Mouse (Mus musculus): ENCODE results near the gene Clec9a.

Clec9a gene

DNA sequence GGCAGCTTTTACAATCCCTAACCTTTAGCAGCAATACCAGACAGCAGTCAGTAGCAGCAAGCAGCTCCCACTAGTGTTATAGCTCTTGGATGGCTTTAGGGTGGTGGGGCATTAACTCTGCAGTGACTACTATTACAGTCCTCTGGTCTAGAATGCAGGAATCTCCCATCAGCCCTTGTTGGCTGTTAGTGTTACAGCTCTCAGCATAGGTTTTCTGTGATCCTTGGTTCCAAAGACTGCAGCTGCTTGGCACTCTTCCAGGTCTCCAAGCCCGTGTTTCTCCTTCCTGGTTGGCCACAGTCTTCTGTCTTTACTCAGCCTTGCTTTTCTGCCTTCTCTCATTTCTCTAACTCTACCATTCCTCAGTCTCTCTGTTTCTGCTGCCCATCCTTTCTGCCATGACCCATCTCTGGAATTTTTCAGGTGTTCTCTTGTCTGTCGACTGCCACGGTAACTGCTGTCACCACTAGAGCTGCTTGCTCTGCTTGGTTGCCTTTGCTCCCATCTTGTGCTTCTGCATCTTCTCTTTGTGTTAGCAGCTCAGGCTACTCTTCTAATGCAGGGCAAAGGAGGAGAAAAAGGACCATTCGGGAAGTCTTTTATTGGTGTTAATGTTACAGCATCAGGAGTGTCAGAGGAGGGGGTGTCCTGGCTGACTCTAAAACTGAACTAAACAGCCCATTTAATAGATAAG, 14.5 kb downstream of the Clec9a start:
- in situ Hi-C loops (cut with MboI, MseI): no loop called here

DNA sequence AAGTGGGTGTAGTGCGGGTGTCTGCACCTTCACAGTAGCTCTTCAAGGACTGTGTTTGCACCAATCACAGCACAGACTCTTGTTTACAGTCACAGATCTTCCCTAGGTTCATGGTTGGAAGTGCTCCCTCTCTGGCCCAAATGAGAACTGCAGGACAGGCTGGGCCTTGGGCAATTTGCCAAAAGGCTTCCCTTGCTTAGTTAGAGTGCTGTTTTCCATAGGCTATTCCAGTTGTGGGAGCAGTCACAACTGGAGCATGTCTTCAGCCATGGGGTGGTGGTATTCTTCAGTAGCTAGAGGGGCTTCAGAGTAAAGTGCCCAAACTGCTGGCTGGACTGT, 15.0 kb downstream of the Clec9a start:
- in situ Hi-C loops (cut with MboI, MseI): no loop called here

DNA sequence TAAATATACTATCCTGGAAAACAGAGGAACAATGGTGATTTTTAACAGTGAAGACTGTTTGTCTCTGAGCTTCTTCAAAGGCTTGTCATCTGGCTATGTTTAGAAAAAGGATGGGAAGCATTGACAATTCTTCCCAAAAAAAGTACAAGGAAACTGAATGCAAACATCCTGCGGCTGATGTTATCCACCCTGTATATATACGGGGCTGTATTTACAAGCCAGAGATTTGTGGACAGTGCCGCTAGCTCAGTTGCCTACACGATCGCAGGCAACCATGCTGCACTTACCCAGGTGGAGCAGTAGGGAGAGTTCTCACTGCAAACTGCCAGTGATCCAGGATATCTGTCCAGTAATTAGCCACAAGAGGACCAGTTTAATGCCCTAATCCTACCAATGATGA, 16.6 kb downstream of the Clec9a start:
- in situ Hi-C loops (cut with MboI, MseI): no loop called here

DNA sequence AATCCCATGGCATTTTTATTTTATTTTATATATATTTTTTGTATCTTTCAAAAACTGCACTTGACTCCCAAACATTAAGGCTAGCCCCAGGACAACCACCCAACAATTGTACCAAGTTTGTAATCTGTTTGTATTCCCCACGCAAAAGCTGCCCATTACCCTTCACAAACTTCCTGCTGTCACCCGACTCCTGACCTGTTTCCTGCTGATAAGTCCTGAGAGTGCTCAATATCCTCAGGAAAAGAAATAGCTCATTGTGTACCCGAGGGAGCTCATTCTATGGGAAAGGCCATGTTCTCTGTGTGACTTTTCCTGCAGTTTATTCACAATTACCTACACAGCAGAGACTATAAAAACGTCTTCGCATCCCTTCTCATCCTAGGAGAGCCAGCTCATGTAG, 17.1 kb downstream of the Clec9a start:
- in situ Hi-C loops (cut with MboI, MseI): no loop called here

DNA sequence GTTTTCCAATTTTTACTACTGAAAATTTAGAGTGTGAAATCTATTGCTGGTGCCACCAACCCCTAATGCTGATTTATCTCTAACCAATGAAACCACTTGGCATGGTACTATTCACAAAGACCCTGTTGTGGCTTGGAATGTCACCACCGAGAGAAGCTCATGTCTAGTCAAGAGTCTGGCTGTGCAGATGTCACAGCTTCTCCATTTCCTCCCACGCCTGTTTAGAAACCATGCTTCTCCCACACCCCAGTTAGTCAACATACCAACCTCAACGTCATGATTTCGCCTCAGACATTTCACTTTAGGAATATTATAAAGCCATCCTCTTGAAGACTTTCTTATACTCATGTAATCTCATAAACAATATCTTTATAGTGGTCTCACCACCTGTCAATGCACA, 18.6 kb downstream of the Clec9a start:
- in situ Hi-C loops (cut with MboI, MseI): no loop called here

GRCm38 (mm10) chr6:129434239-129434638, 25.6 kb downstream of the Clec9a start:
- in situ Hi-C loops (cut with MboI, MseI): no loop called here

- in situ Hi-C loops (cut with MboI, MseI): no loop called here
Measured at GRCm38 (mm10) chr6:129436025-129436424, 27.4 kb downstream of the Clec9a start.

- in situ Hi-C loops (cut with MboI, MseI): no loop called here
Measured at GRCm38 (mm10) chr6:129438033-129438432, 29.4 kb downstream of the Clec9a start.

DNA sequence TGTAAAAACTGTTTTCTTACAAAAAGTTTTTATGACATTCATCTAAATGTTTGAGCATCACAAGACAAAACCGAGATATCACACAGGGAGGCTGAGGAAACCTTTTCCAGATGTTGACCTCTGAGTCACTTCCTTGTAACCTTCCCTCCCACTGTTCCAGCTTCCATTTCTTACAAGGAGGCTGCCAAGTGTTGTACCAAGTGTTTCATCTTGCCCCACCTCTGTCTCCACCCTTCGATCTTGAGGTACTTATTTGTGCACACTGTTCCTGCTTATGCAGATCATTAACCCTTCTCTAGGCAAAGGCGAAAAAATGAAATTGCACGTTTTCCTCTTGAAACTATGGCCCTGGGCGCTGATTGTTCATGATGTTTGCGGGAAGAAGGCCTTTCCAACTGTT, 41.1 kb downstream of the Clec9a start:
- in situ Hi-C loops (cut with MboI, MseI): no loop called here

DNA sequence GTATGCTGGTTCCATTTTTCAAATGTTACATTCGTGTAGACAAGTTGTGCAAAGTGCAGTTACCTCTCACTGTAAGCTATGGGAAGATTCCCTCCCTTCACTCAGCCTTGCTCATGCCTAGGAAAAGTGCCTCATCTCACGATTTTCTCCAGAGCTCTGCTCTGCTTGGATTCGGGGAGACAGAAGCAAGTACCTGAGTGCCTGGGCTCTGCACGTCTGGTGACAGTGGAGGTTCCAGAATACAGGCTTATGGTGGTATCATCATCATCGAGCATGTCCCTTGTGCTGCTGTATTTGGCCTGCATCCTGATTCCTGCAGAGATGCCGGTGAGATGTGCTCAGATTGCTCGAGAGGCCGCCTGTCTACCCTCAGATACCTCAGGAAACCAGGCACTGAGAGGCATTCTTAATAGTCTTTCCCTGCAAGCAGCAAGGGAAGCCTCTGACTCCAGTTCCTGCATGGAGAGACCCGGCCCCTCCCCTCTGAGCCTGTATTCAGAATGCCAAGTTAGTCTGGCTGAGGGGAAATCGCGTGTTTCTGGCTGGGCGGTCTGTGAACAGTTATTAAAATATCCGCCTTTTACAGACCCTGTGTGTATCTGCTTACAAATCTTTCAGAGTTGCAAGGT, 42.9 kb downstream of the Clec9a start, which contains the start of gene Clec1a:
Clec1a (minus strand) TSS at position 590 of the 629 bp plus-strand sequence.
- in situ Hi-C loops (cut with MboI, MseI): no loop called here

- in situ Hi-C loops (cut with MboI, MseI): no loop called here
Measured at GRCm38 (mm10) chr6:129471386-129471785, 62.7 kb downstream of the Clec9a start.

- in situ Hi-C loops (cut with MboI, MseI): no loop called here
Measured at GRCm38 (mm10) chr6:129472627-129473026, 64.0 kb downstream of the Clec9a start.

Measured in T-helper 2 cell (primary cell).